Mouse (Mus musculus) stomach, postnatal 0 days (tissue): ENCODE measurements around the gene Plxnc1.

Experiments used
- CTCF ChIP-seq: IDR thresholded peaks from 2 replicates; pipeline ENCODE4 v1.5.1; 2016; ENCODE audit warnings: antibody characterized with exemption, low read depth, mild to moderate bottlenecking, moderate library complexity
- EP300 ChIP-seq: optimal IDR thresholded peaks from 2 replicates; pipeline ENCODE3; 2016; ENCODE audit warnings: antibody characterized with exemption

GRCm38 (mm10) chr10:94864199-94864928 lies 80.3 kb downstream of the Plxnc1 start:
- TF ChIP-seq CTCF (no peak), EP300 (no peak)
